7 mouse cellular contexts compared by ENCODE assay signal in genomic region chr19:47837527-47837901, GRCm38 (mm10). TPM values are rescaled to one million over a fixed set of nuclear protein-coding genes. Genes with fewer than 3 reads are reported as not detected.
DNase-seq lines count a peak whose midpoint lies in the region; ATAC-seq and TF ChIP-seq lines count a peak whose summit lies in the region.

No protein-coding gene starts in this region.

- H3K4me1 ChIP-seq in lung, postnatal 0 days (ENCODE audit: insufficient read depth, low read depth, low read length): no peaks in the 10 kb centered on the region; the same call in 1 of the 2 replicates
- no peaks in the 10 kb centered on the region for H3K4me1 ChIP-seq in forebrain, embryonic 13.5 days
- peaks cover 5% of the 10 kb centered on the region for H3K4me1 ChIP-seq in liver, embryonic 12.5 days
- no peaks in the 10 kb centered on the region; the same call in 1 of the 2 replicates for H3K4me1 ChIP-seq in stomach, embryonic 16.5 days (ENCODE audit: control insufficient read depth, insufficient read depth, low read length)

- TF ChIP-seq CTCF in lung, postnatal 0 days (IDR thresholded peaks at IDR 0.05): no peak

- H3K27ac ChIP-seq in lung, postnatal 0 days (ENCODE audit: low read length): no peak overlapping the region
- no peak overlapping the region for H3K27ac ChIP-seq in forebrain, embryonic 13.5 days
- H3K27ac ChIP-seq in liver, embryonic 12.5 days: no peak overlapping the region
- H3K27ac ChIP-seq in stomach, embryonic 16.5 days (ENCODE audit: low read length): no peak overlapping the region

- peak overlapping the region; percentile 66 for H3K4me2 ChIP-seq in lung, postnatal 0 days (replicated peaks; ENCODE audit: low read depth, low read length)
- peak overlapping the region; percentile 86 for H3K4me2 ChIP-seq in forebrain, embryonic 13.5 days
- H3K4me2 ChIP-seq in liver, embryonic 12.5 days: peak overlapping the region; percentile 73
- H3K4me2 ChIP-seq in stomach, embryonic 16.5 days (ENCODE audit: low read depth, low read length): peak overlapping the region; percentile 64

- H3K9me3 ChIP-seq in lung, postnatal 0 days (ENCODE audit: low read length): no peaks in the 10 kb centered on the region
- H3K9me3 ChIP-seq in forebrain, embryonic 13.5 days (replicated peaks): no peaks in the 10 kb centered on the region
- H3K9me3 ChIP-seq in liver, embryonic 12.5 days (replicated peaks): no peaks in the 10 kb centered on the region
- H3K9me3 ChIP-seq in stomach, embryonic 16.5 days (replicated peaks; ENCODE audit: control insufficient read depth, low read length): no peaks in the 10 kb centered on the region

- no peak for DNase-seq in lung, postnatal 0 days (ENCODE audit: low spot score)
- DNase-seq in lung, adult 18-20 months: no peak
- no peak for DNase-seq in right cerebral cortex, postnatal 14 days
- no peak for DNase-seq in right cerebral cortex, postnatal 4 days

- H3K4me3 ChIP-seq in lung, postnatal 0 days (ENCODE audit: low read depth, low read length): peak overlapping the region; percentile 34
- H3K4me3 ChIP-seq in forebrain, embryonic 13.5 days: peak overlapping the region; percentile 53
- peak overlapping the region; percentile 46 for H3K4me3 ChIP-seq in liver, embryonic 12.5 days
- peak overlapping the region; percentile 48 for H3K4me3 ChIP-seq in stomach, embryonic 16.5 days (replicated peaks; ENCODE audit: low read length)

- WGBS in lung, postnatal 0 days: 0% methylated on average over 6 of the region's 6 CpGs
- WGBS in forebrain, embryonic 13.5 days: 2% methylated on average over 6 of the region's 6 CpGs
- 6% methylated on average over 6 of the region's 6 CpGs for WGBS in liver, embryonic 12.5 days (ENCODE audit: insufficient replicate concordance)
- WGBS in stomach, embryonic 16.5 days: 2% methylated on average over 6 of the region's 6 CpGs

- no peak for TF ChIP-seq EP300 in lung, postnatal 0 days (IDR thresholded peaks at IDR 0.05)

- ATAC-seq in lung, postnatal 0 days: no peak
- no peak; the same call in 1 of the 2 replicates for ATAC-seq in forebrain, embryonic 13.5 days
- no peak for ATAC-seq in liver, embryonic 12.5 days
- no peak for ATAC-seq in stomach, embryonic 16.5 days (ENCODE audit: insufficient read depth, low FRiP score)

- H3K9ac ChIP-seq in lung, postnatal 0 days (replicated peaks; ENCODE audit: low read depth): no peak overlapping the region
- H3K9ac ChIP-seq in forebrain, embryonic 13.5 days: peak overlapping the region; percentile 60
- H3K9ac ChIP-seq in liver, embryonic 12.5 days: 0 out of 2 replicates have a peak overlapping the region, but pooled peaks have one; percentile 27
- H3K9ac ChIP-seq in stomach, embryonic 16.5 days (ENCODE audit: low read length): peak overlapping the region; percentile 65

- no peaks in the 10 kb centered on the region for H3K27me3 ChIP-seq in lung, postnatal 0 days (replicated peaks; ENCODE audit: insufficient read depth, low read length)
- H3K27me3 ChIP-seq in forebrain, embryonic 13.5 days: peaks cover 5% of the 10 kb centered on the region; the same call in 1 of the 2 replicates
- peaks cover 42% of the 10 kb centered on the region for H3K27me3 ChIP-seq in liver, embryonic 12.5 days (replicated peaks)
- H3K27me3 ChIP-seq in stomach, embryonic 16.5 days (ENCODE audit: control insufficient read depth, insufficient read depth, low read length): no peaks in the 10 kb centered on the region

- H3K36me3 ChIP-seq in lung, postnatal 0 days (ENCODE audit: insufficient read depth, low read length): no peaks in the 10 kb centered on the region
- no peaks in the 10 kb centered on the region for H3K36me3 ChIP-seq in forebrain, embryonic 13.5 days (ENCODE audit: poor library complexity, severe bottlenecking)
- no peaks in the 10 kb centered on the region for H3K36me3 ChIP-seq in liver, embryonic 12.5 days
- H3K36me3 ChIP-seq in stomach, embryonic 16.5 days (ENCODE audit: control insufficient read depth, insufficient read depth, low read length): no peaks in the 10 kb centered on the region

RNA-seq across cellular contexts. Expression of gene Gsto1, which starts 17.3 kb away (rescaled TPM):
- 147 and 172 TPM in 2 replicates for polyA plus RNA-seq in lung, postnatal 0 days (2015; fragmentation: Nextera tagmentation; extraction: Ambion mirVana)
- polyA plus RNA-seq in forebrain, embryonic 13.5 days (2015; fragmentation: Nextera tagmentation; extraction: Ambion mirVana): 74.9 and 80.3 TPM in 2 replicates
- 119 and 123 TPM in 2 replicates for polyA plus RNA-seq in liver, embryonic 12.5 days (2016; fragmentation: Nextera tagmentation; extraction: Ambion mirVana)
- 2,215 and 3,106 TPM in 2 replicates for polyA plus RNA-seq in stomach, embryonic 16.5 days (2015; fragmentation: Nextera tagmentation; extraction: Ambion mirVana)

RNA-seq across cellular contexts. Expression of gene Gsto2, which starts 27.8 kb away (rescaled TPM):
- 2.1 TPM in 2 replicates for polyA plus RNA-seq in lung, postnatal 0 days (2015; fragmentation: Nextera tagmentation; extraction: Ambion mirVana)
- polyA plus RNA-seq in forebrain, embryonic 13.5 days (2015; fragmentation: Nextera tagmentation; extraction: Ambion mirVana): 1.2 and 1.8 TPM in 2 replicates
- polyA plus RNA-seq in liver, embryonic 12.5 days (2016; fragmentation: Nextera tagmentation; extraction: Ambion mirVana): 0.29 and 0.31 TPM in 2 replicates
- 2.0 and 2.6 TPM in 2 replicates for polyA plus RNA-seq in stomach, embryonic 16.5 days (2015; fragmentation: Nextera tagmentation; extraction: Ambion mirVana)

Comparison
In these comparisons a context has a peak if more than half of its experiments do, and no peak if none do; other contexts are left out.
1. RNA of gene Gsto1, which starts 17.3 kb away (polyA plus RNA-seq): 2,215 to 3,106 TPM in stomach, embryonic 16.5 days; 147 to 172 TPM in lung, postnatal 0 days, 119 to 123 TPM in liver, embryonic 12.5 days and 74.9 to 80.3 TPM in forebrain, embryonic 13.5 days; every median in the first group is over 10 times any median in the second.
2. Peak in every context shown above with its lines, with median percentiles within 50 percentile points of each other: H3K4me2 ChIP-seq and H3K4me3 ChIP-seq.